Mouse (Mus musculus) heart, embryonic 13.5 days (tissue): ENCODE results near the gene Stra6. TPM values are rescaled to one million over a fixed set of nuclear protein-coding genes. Genes with fewer than 3 reads are reported as not detected.
A peak's percentile ranks its signal among the peaks of the same experiment; 100 is the strongest.

ENCODE experiments used
- ATAC-seq: fragments of 200-750 bp; cut with Nextera tagmentation; 2 replicates; pipeline ENCODE4 v1.8.0; 2017; ENCODE audit warnings: moderate TSS enrichment; ENCODE audit not compliant: insufficient number of reproducible peaks, low FRiP score, low TSS enrichment; ENCODE audit errors: extremely low read depth
- H3K27ac ChIP-seq: fragments of 300-500 bp; sonication (generic); replicated peaks from 2 replicates; pipeline ENCODE4 v1.5.1; 2015; ENCODE audit warnings: moderate library complexity, mild to moderate bottlenecking, inconsistent platforms
- H3K27me3 ChIP-seq: fragments of 300-500 bp; sonication (generic); replicated peaks from 2 replicates; pipeline ENCODE4 v1.6.1; 2015; ENCODE audit warnings: mild to moderate bottlenecking, inconsistent platforms
- H3K36me3 ChIP-seq: fragments of 300-500 bp; sonication (generic); 2 replicates; pipeline ENCODE4 v1.6.1; 2015; ENCODE audit warnings: mild to moderate bottlenecking, inconsistent platforms
- H3K4me1 ChIP-seq: fragments of 300-500 bp; sonication (generic); 2 replicates; pipeline ENCODE4 v1.6.1; 2015; ENCODE audit warnings: inconsistent platforms
- H3K4me2 ChIP-seq: fragments of 300-500 bp; sonication (generic); 2 replicates; pipeline ENCODE4 v1.6.1; 2015; ENCODE audit warnings: inconsistent platforms, mild to moderate bottlenecking, moderate library complexity
- H3K4me3 ChIP-seq: fragments of 300-500 bp; sonication (generic); 2 replicates; pipeline ENCODE4 v1.5.1; 2015; ENCODE audit warnings: moderate library complexity, mild to moderate bottlenecking, inconsistent platforms
- H3K9ac ChIP-seq: fragments of 300-500 bp; sonication (generic); 2 replicates; pipeline ENCODE4 v1.6.1; 2015; ENCODE audit warnings: inconsistent platforms, mild to moderate bottlenecking, moderate library complexity
- H3K9me3 ChIP-seq: fragments of 300-500 bp; sonication (generic); 2 replicates; pipeline ENCODE4 v1.6.1; 2016; ENCODE audit warnings: inconsistent platforms
- WGBS: fragments of 180-500 bp; shearing (Covaris S2); methylation state at CpG from one replicate; pipeline ENCODE4 v1.1.7; 2015; ENCODE audit warnings: mixed read lengths; 5-methylcytosine and 5-hydroxymethylcytosine counted together
- polyA plus RNA-seq: library from polyadenylated mRNA; unstranded; fragments of >200 nt; fragmentation: Nextera tagmentation; extraction: Ambion mirVana; gene quantifications from 2 replicates; pipeline ENCODE4 v1.2.1, GENCODE M21; 2015

Stra6 gene
- polyA plus RNA-seq, 1 experiment from 2014 or later: 1.8 TPM

GRCm38 (mm10) chr9:58035951-58036698 lies 27.5 kb upstream of the Stra6 start:
- no peak overlapping the region for H3K4me2 ChIP-seq
- no peak for ATAC-seq
- H3K27me3 ChIP-seq: peaks cover 70% of the 10 kb centered on the region

GRCm38 (mm10) chr9:58036961-58037360 lies 26.6 kb upstream of the Stra6 start:
- WGBS: 59% methylated on average over 4 of the region's 4 CpGs
- Histone ChIP-seq H3K27ac (no peak overlapping the region), H3K36me3 (no peaks in the 10 kb centered on the region), H3K9me3 (no peaks in the 10 kb centered on the region), H3K4me2 (no peak overlapping the region), H3K4me1 (peaks cover 4% of the 10 kb centered on the region), H3K4me3 (no peak overlapping the region), H3K27me3 (peaks cover 63% of the 10 kb centered on the region), H3K9ac (no peak overlapping the region)
- ATAC-seq: no peak

More at GRCm38 (mm10) chr9:58035951-58036698, 27.5 kb upstream of the Stra6 start:
- Histone ChIP-seq H3K27ac (no peak overlapping the region), H3K36me3 (no peaks in the 10 kb centered on the region), H3K4me3 (no peak overlapping the region), H3K4me1 (no peaks in the 10 kb centered on the region), H3K9ac (no peak overlapping the region), H3K9me3 (no peaks in the 10 kb centered on the region)
- 54% methylated on average over 7 of the region's 7 CpGs for WGBS

GRCm38 (mm10) chr9:58038500-58039168 lies 25.0 kb upstream of the Stra6 start:
- H3K36me3 ChIP-seq: no peaks in the 10 kb centered on the region
- H3K4me3 ChIP-seq: no peak overlapping the region
- H3K27ac ChIP-seq: no peak overlapping the region
- peaks cover 51% of the 10 kb centered on the region for H3K27me3 ChIP-seq
- H3K4me1 ChIP-seq: peaks cover 17% of the 10 kb centered on the region
- no peaks in the 10 kb centered on the region for H3K9me3 ChIP-seq
- 30% methylated on average over 19 of the region's 19 CpGs for WGBS
- ATAC-seq: 0 out of 2 replicates have a peak, but pooled peaks have one; percentile 16
- H3K4me2 ChIP-seq: no peak overlapping the region
- no peak overlapping the region for H3K9ac ChIP-seq

DNA sequence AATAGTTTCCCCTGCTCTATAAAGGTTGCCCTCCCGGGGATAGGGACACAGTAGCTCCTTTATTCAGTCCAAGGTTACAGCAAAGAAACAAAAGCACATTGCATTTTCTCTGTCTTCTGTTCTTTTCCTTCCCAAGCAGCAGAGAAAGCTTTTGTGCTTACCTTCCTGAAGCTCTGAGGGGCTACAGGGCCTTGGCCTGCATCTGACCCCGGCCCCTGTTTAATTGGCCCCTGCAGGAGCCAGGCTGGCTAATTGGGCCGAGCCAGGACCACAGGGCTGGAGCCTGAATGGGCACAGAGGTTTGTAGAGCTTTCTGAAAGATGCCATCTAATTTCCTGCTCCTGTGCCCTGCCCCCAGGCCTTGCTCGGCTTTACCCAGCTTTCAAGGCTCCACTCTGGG lies 22.6 kb upstream of the Stra6 start:
- Histone ChIP-seq H3K9ac (no peak overlapping the region), H3K27ac (no peak overlapping the region), H3K4me3 (no peak overlapping the region)

GRCm38 (mm10) chr9:58042391-58042790 lies 21.2 kb upstream of the Stra6 start:
- H3K36me3 ChIP-seq: no peaks in the 10 kb centered on the region
- H3K9ac ChIP-seq: peak overlapping the region; percentile 8; the same call in 1 of the 2 replicates
- 35% methylated on average over 10 of the region's 10 CpGs for WGBS
- H3K9me3 ChIP-seq: no peaks in the 10 kb centered on the region
- no peak overlapping the region for H3K4me2 ChIP-seq
- no peak overlapping the region for H3K27ac ChIP-seq
- no peak overlapping the region for H3K4me3 ChIP-seq
- H3K27me3 ChIP-seq: peaks cover 40% of the 10 kb centered on the region
- peaks cover 25% of the 10 kb centered on the region for H3K4me1 ChIP-seq
- ATAC-seq: no peak

More for the DNA sequence above, 22.6 kb upstream of the Stra6 start:
- H3K9me3 ChIP-seq: no peaks in the 10 kb centered on the region
- no peak overlapping the region for H3K4me2 ChIP-seq
- 63% methylated on average over 4 of the region's 4 CpGs for WGBS
- ATAC-seq: no peak
- peaks cover 23% of the 10 kb centered on the region for H3K4me1 ChIP-seq
- peaks cover 54% of the 10 kb centered on the region for H3K27me3 ChIP-seq
- H3K36me3 ChIP-seq: no peaks in the 10 kb centered on the region

- WGBS: 79% methylated on average over 10 of the region's 10 CpGs
- H3K27ac ChIP-seq: no peak overlapping the region
- H3K9me3 ChIP-seq: no peaks in the 10 kb centered on the region
- peaks cover 29% of the 10 kb centered on the region for H3K27me3 ChIP-seq
- no peak for ATAC-seq
- peaks cover 37% of the 10 kb centered on the region for H3K4me1 ChIP-seq
- no peak overlapping the region for H3K9ac ChIP-seq
- no peak overlapping the region for H3K4me3 ChIP-seq
- no peaks in the 10 kb centered on the region for H3K36me3 ChIP-seq
- no peak overlapping the region for H3K4me2 ChIP-seq
These were observed 20.0 kb upstream of the Stra6 start for GRCm38 (mm10) chr9:58043496-58044017.

- no peak for ATAC-seq
- WGBS: 37% methylated on average over 10 of the region's 10 CpGs
- Histone ChIP-seq H3K9me3 (no peaks in the 10 kb centered on the region), H3K27me3 (peaks cover 25% of the 10 kb centered on the region), H3K9ac (no peak overlapping the region), H3K27ac (no peak overlapping the region), H3K4me3 (no peak overlapping the region), H3K4me2 (no peak overlapping the region), H3K4me1 (peaks cover 44% of the 10 kb centered on the region), H3K36me3 (no peaks in the 10 kb centered on the region)
These were observed 18.8 kb upstream of the Stra6 start for GRCm38 (mm10) chr9:58044828-58045227.

DNA sequence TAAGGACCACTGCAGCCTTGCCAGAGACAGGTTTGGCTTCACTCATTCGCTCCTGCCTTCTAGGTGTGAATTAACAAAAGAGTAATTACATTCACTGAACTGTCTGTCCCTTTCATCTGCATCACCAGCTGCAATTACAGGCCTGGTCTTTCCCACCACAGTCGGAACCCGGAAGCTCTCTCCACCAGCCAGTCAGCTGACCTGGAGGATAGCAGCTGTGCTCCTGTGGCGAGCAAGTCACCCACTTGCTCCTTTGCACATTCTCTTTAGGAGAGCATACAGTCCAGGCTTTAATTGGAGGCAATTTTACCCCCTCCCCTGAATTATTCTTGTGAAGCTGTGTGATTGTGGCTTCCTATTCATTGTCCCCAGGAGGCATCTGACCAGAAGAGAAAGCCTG lies 17.9 kb upstream of the Stra6 start:
- 39% methylated on average over 4 of the region's 4 CpGs for WGBS
- Histone ChIP-seq H3K4me1 (peaks cover 44% of the 10 kb centered on the region), H3K36me3 (no peaks in the 10 kb centered on the region), H3K27ac (no peak overlapping the region), H3K4me2 (no peak overlapping the region), H3K9ac (0 out of 2 replicates have a peak overlapping the region, but pooled peaks have one; percentile 5), H3K4me3 (no peak overlapping the region), H3K27me3 (peaks cover 34% of the 10 kb centered on the region), H3K9me3 (no peaks in the 10 kb centered on the region)
- ATAC-seq: no peak

GRCm38 (mm10) chr9:58047061-58047460 lies 16.5 kb upstream of the Stra6 start:
- no peak overlapping the region for H3K27ac ChIP-seq
- 54% methylated on average over 10 of the region's 10 CpGs for WGBS
- no peak overlapping the region for H3K4me3 ChIP-seq
- no peak for ATAC-seq
- no peaks in the 10 kb centered on the region for H3K36me3 ChIP-seq
- no peak overlapping the region for H3K9ac ChIP-seq
- H3K27me3 ChIP-seq: peaks cover 45% of the 10 kb centered on the region
- no peaks in the 10 kb centered on the region for H3K9me3 ChIP-seq
- H3K4me1 ChIP-seq: peaks cover 38% of the 10 kb centered on the region
- H3K4me2 ChIP-seq: no peak overlapping the region

DNA sequence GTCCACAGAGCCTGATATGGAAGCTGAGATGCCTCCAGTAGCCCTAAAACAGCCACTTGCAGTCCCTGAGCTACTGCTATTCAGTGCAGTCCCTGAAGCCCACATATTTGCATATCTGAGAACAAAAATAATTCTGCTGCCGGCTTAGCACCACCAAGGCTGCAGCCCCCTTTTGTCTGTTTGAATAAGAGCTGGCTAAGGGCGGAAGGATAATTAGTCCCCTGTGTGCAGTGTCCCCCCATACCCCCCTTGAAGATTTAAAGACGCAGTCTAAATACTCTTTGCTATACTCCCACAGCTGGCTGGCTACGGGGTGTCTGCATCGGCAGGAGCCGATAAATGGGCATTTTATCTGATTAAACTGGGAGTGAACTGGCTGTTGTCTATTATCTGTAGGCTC lies 15.0 kb upstream of the Stra6 start:
- no peaks in the 10 kb centered on the region for H3K9me3 ChIP-seq
- 0 out of 2 replicates have a peak overlapping the region, but pooled peaks have one; percentile 4 for H3K4me2 ChIP-seq
- no peak for ATAC-seq
- 14% methylated on average over 6 of the region's 6 CpGs for WGBS
- no peak overlapping the region for H3K4me3 ChIP-seq
- H3K4me1 ChIP-seq: peaks cover 38% of the 10 kb centered on the region
- H3K9ac ChIP-seq: 0 out of 2 replicates have a peak overlapping the region, but pooled peaks have one; percentile 54
- no peaks in the 10 kb centered on the region for H3K36me3 ChIP-seq
- H3K27ac ChIP-seq: no peak overlapping the region
- H3K27me3 ChIP-seq: peaks cover 55% of the 10 kb centered on the region

- Histone ChIP-seq H3K4me1 (peaks cover 40% of the 10 kb centered on the region), H3K9me3 (no peaks in the 10 kb centered on the region), H3K4me2 (no peak overlapping the region), H3K4me3 (no peak overlapping the region), H3K27ac (no peak overlapping the region), H3K27me3 (peaks cover 57% of the 10 kb centered on the region), H3K9ac (no peak overlapping the region), H3K36me3 (no peaks in the 10 kb centered on the region)
- WGBS: 60% methylated on average over 6 of the region's 6 CpGs
- no peak for ATAC-seq
These were observed 14.4 kb upstream of the Stra6 start for GRCm38 (mm10) chr9:58049186-58049585.
